Mouse (Mus musculus): ENCODE results near the gene Sel1l3.

Gene Sel1l3

GRCm38 (mm10) chr5:53091331-53091730 is 122.4 kb downstream of the Sel1l3 start:
- no peak for DNase-seq (ENCODE audit: low spot score in 2 of 2)

- no peak for DNase-seq (ENCODE audit: low spot score in 2 of 2)
Observed at GRCm38 (mm10) chr5:53087452-53087851, 126.3 kb downstream of the Sel1l3 start.

GRCm38 (mm10) chr5:53078453-53078852 is 135.3 kb downstream of the Sel1l3 start:
- no peak for DNase-seq (ENCODE audit: low spot score in 2 of 2)

GRCm38 (mm10) chr5:53074553-53074952 is 139.2 kb downstream of the Sel1l3 start:
- no peak for DNase-seq (ENCODE audit: low spot score in 2 of 2)

GRCm38 (mm10) chr5:53061532-53062130 is 152.1 kb downstream of the Sel1l3 start:
- DNase-seq (ENCODE audit: low spot score in 2 of 2) = no peak

All from frontal cortex, postnatal 25 days (tissue).